Mouse (Mus musculus): ENCODE measurements around the gene Fbxo21. TPM values are rescaled to one million over a fixed set of nuclear protein-coding genes. Genes with fewer than 3 reads are reported as not detected.

The Fbxo21 gene
- polyA plus RNA-seq, 1 experiment = 67.4 TPM

DNA sequence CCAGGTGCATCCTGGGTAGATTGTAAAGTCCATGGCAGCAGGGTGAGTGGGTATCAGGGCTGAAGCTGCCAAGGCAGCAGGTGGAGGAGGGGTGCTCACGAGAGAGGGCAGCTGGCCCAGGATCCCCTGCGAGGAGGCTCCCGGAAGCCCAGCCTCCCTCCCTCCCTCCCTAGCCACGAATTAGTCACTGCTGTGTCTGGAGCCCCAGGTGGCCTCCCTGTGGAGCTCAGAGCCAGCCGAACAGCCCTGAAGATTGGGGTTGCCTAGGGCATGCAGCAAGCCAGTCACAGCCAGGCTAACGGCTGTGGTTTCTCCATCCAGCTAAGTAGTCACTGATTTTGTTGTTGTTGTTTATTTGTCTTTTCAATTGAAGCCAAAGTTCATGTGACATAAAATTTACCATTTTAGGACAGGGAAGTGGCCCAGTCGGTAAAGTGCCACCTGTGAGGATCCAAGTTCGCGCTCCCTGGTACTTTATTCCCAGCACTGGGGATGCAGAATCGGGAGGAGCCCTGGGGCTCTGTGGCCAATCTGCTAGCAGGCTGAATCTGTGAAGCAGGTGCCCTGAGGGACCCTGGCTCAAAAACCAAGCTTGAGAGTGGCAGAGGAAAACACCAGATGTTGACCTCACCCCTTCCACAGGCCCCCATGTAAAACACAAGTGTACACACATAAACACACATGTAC lies 61.4 kb downstream of the Fbxo21 start:
- peak; percentile 38 for DNase-seq
- H3K27me3 ChIP-seq (replicated peaks; ENCODE audit: control insufficient read depth, insufficient read depth, low read length) = no peaks in the 10 kb centered on the region

DNA sequence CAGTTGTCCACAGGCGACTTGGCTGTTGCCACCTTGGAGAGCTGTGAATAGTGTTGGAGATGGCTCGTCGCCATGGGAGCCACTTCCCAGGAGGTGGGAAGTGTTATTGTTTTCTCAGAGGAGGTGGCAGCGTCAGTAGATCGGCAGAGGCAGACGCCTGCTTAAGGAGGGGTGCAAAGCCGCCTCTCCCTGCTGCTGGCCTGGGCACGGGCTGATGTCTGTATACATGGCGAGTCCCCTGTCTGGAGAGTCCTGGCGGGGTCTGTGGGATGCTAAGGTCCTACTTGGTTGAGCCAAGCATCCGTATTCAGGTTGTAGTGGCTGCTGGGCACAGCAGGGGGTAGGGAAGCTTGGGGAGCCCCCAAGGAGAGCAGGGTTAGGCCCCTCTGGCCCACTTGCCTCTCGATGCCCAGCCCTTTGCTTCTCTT lies 62.7 kb downstream of the Fbxo21 start:
- H3K4me1 ChIP-seq (ENCODE audit: control insufficient read depth, insufficient read depth, low read length) = 0 out of 2 replicates have a peak, but pooled peaks cover 2% of the 10 kb centered on the region
- 57% methylated on average over 12 of the region's 12 CpGs for WGBS
- no peak for DNase-seq
- H3K27ac ChIP-seq (ENCODE audit: insufficient read depth, low read depth, low read length) = no peak overlapping the region
- H3K27me3 ChIP-seq (replicated peaks; ENCODE audit: control insufficient read depth, insufficient read depth, low read length) = no peaks in the 10 kb centered on the region
- no peak overlapping the region for H3K4me3 ChIP-seq (ENCODE audit: insufficient read depth, low read depth, low read length)
- TF ChIP-seq POLR2A (IDR thresholded peaks at IDR 0.05; ENCODE audit: low read depth, low read length) (no peak), CTCF (conservative IDR thresholded peaks at IDR 0.05; ENCODE audit: insufficient read depth, insufficient read length, low read depth, low read length) (no peak)
- H3K36me3 ChIP-seq (ENCODE audit: control insufficient read depth, insufficient read depth, low read length) = no peaks in the 10 kb centered on the region

More for the DNA sequence above, 61.4 kb downstream of the Fbxo21 start:
- 12% methylated on average over 10 of the region's 10 CpGs for WGBS
- no peaks in the 10 kb centered on the region for H3K36me3 ChIP-seq (ENCODE audit: control insufficient read depth, insufficient read depth, low read length)
- no peak overlapping the region for H3K4me3 ChIP-seq (ENCODE audit: insufficient read depth, low read depth, low read length)
- H3K4me1 ChIP-seq (ENCODE audit: control insufficient read depth, insufficient read depth, low read length) = 0 out of 2 replicates have a peak, but pooled peaks cover 2% of the 10 kb centered on the region
- H3K27ac ChIP-seq (ENCODE audit: insufficient read depth, low read depth, low read length) = peak overlapping the region; percentile 32; the same call in 1 of the 2 replicates
- no peak for TF ChIP-seq POLR2A (IDR thresholded peaks at IDR 0.05; ENCODE audit: low read depth, low read length)
- no peak for TF ChIP-seq CTCF (conservative IDR thresholded peaks at IDR 0.05; ENCODE audit: insufficient read depth, insufficient read length, low read depth, low read length)

- Histone ChIP-seq H3K27me3 (replicated peaks; ENCODE audit: control insufficient read depth, insufficient read depth, low read length) (no peaks in the 10 kb centered on the region), H3K4me1 (ENCODE audit: control insufficient read depth, insufficient read depth, low read length) (0 out of 2 replicates have a peak, but pooled peaks cover 2% of the 10 kb centered on the region), H3K27ac (ENCODE audit: insufficient read depth, low read depth, low read length) (no peak overlapping the region), H3K36me3 (ENCODE audit: control insufficient read depth, insufficient read depth, low read length) (no peaks in the 10 kb centered on the region), H3K4me3 (ENCODE audit: insufficient read depth, low read depth, low read length) (no peak overlapping the region)
- DNase-seq = no peak
- TF ChIP-seq CTCF (conservative IDR thresholded peaks at IDR 0.05; ENCODE audit: insufficient read depth, insufficient read length, low read depth, low read length) = no peak
- TF ChIP-seq POLR2A (IDR thresholded peaks at IDR 0.05; ENCODE audit: low read depth, low read length) = no peak
- WGBS = 86% methylated on average over 6 of the region's 6 CpGs
These were observed 66.1 kb downstream of the Fbxo21 start for GRCm38 (mm10) chr5:118042599-118042998.

- H3K4me1 ChIP-seq (ENCODE audit: control insufficient read depth, insufficient read depth, low read length) = no peaks in the 10 kb centered on the region
- H3K27me3 ChIP-seq (replicated peaks; ENCODE audit: control insufficient read depth, insufficient read depth, low read length) = no peaks in the 10 kb centered on the region
- DNase-seq = no peak
- H3K27ac ChIP-seq (ENCODE audit: insufficient read depth, low read depth, low read length) = no peak overlapping the region
- 75% methylated on average over 4 of the region's 4 CpGs for WGBS
- no peak overlapping the region for H3K4me3 ChIP-seq (ENCODE audit: insufficient read depth, low read depth, low read length)
- H3K36me3 ChIP-seq (ENCODE audit: control insufficient read depth, insufficient read depth, low read length) = no peaks in the 10 kb centered on the region
- TF ChIP-seq CTCF (conservative IDR thresholded peaks at IDR 0.05; ENCODE audit: insufficient read depth, insufficient read length, low read depth, low read length) (no peak), POLR2A (IDR thresholded peaks at IDR 0.05; ENCODE audit: low read depth, low read length) (no peak)
These were observed 67.2 kb downstream of the Fbxo21 start for GRCm38 (mm10) chr5:118043761-118044160.

- H3K4me1 ChIP-seq (ENCODE audit: control insufficient read depth, insufficient read depth, low read length) = no peaks in the 10 kb centered on the region
- H3K36me3 ChIP-seq (ENCODE audit: control insufficient read depth, insufficient read depth, low read length) = no peaks in the 10 kb centered on the region
- TF ChIP-seq POLR2A (IDR thresholded peaks at IDR 0.05; ENCODE audit: low read depth, low read length) (no peak), CTCF (conservative IDR thresholded peaks at IDR 0.05; ENCODE audit: insufficient read depth, insufficient read length, low read depth, low read length) (no peak)
- no peak overlapping the region for H3K27ac ChIP-seq (ENCODE audit: insufficient read depth, low read depth, low read length)
- no peaks in the 10 kb centered on the region for H3K27me3 ChIP-seq (replicated peaks; ENCODE audit: control insufficient read depth, insufficient read depth, low read length)
- 84% methylated on average over 6 of the region's 6 CpGs for WGBS
- DNase-seq = no peak
- H3K4me3 ChIP-seq (ENCODE audit: insufficient read depth, low read depth, low read length) = no peak overlapping the region
These were observed 68.4 kb downstream of the Fbxo21 start for GRCm38 (mm10) chr5:118044907-118045306.

GRCm38 (mm10) chr5:118045385-118045784 lies 68.9 kb downstream of the Fbxo21 start:
- WGBS = 94% methylated on average over 9 of the region's 9 CpGs
- H3K27me3 ChIP-seq (replicated peaks; ENCODE audit: control insufficient read depth, insufficient read depth, low read length) = no peaks in the 10 kb centered on the region
- no peak for DNase-seq
- H3K4me1 ChIP-seq (ENCODE audit: control insufficient read depth, insufficient read depth, low read length) = no peaks in the 10 kb centered on the region
- H3K36me3 ChIP-seq (ENCODE audit: control insufficient read depth, insufficient read depth, low read length) = no peaks in the 10 kb centered on the region
- TF ChIP-seq CTCF (conservative IDR thresholded peaks at IDR 0.05; ENCODE audit: insufficient read depth, insufficient read length, low read depth, low read length) (no peak), POLR2A (IDR thresholded peaks at IDR 0.05; ENCODE audit: low read depth, low read length) (no peak)
- no peak overlapping the region for H3K4me3 ChIP-seq (ENCODE audit: insufficient read depth, low read depth, low read length)
- no peak overlapping the region for H3K27ac ChIP-seq (ENCODE audit: insufficient read depth, low read depth, low read length)

GRCm38 (mm10) chr5:118047091-118047757 lies 70.7 kb downstream of the Fbxo21 start:
- Histone ChIP-seq H3K4me1 (ENCODE audit: control insufficient read depth, insufficient read depth, low read length) (no peaks in the 10 kb centered on the region), H3K4me3 (ENCODE audit: insufficient read depth, low read depth, low read length) (no peak overlapping the region), H3K27me3 (replicated peaks; ENCODE audit: control insufficient read depth, insufficient read depth, low read length) (no peaks in the 10 kb centered on the region), H3K27ac (ENCODE audit: insufficient read depth, low read depth, low read length) (peak overlapping the region; percentile 21; the same call in 1 of the 2 replicates), H3K36me3 (ENCODE audit: control insufficient read depth, insufficient read depth, low read length) (no peaks in the 10 kb centered on the region)
- TF ChIP-seq POLR2A (IDR thresholded peaks at IDR 0.05; ENCODE audit: low read depth, low read length) = no peak
- no peak for TF ChIP-seq CTCF (conservative IDR thresholded peaks at IDR 0.05; ENCODE audit: insufficient read depth, insufficient read length, low read depth, low read length)
- 77% methylated on average over 14 of the region's 14 CpGs for WGBS
- DNase-seq = peak; percentile 51

Data from kidney, adult 2 months (tissue).